Mouse (Mus musculus): ENCODE measurements at regions not wholly inside any gene's neighbourhood (a gene's known extent, or its start where the extent isn't known, plus 50 kb on each side); places are given as distances from the start of the nearest gene placed in this dataset.

DNA sequence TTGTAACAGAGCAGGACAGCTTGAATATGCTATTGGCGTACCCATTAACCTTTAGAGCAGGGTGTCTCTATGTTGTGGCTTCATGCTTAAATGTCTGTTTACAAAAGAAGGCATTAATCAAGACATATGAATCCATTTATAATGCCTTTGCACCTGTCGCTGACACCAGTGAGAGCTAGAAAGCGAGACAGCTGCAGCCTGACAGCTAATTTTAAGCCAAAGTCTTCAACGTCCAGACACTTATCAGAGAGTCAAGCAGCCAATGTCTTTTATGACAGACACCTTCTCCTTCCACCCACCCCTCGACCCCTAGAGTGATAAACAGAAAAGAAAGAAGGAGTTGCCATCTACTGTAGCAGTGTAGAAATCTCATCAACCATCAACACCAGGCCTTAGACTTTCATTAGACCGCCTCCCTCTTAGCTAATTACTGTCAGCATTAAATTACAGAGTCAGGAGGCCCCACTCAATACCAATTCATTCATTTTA is 89.3 kb upstream of the Fam98a start:
- TF ChIP-seq CTCF (IDR thresholded peaks at IDR 0.05; ENCODE audit: borderline replicate concordance, extremely low read depth, insufficient read depth, insufficient read length) (no peak), POLR2A (IDR thresholded peaks at IDR 0.05; ENCODE audit: borderline replicate concordance, extremely low read depth, insufficient read depth, insufficient read length, poor library complexity, severe bottlenecking) (no peak)
